Mouse (Mus musculus) right cerebral cortex, postnatal 14 days (tissue): ENCODE data around the gene Ilf2.

Experiments
- DNase-seq: peaks from one replicate; pipeline ENCODE4 v3.0.0; 2022

Ilf2 gene

GRCm38 (mm10) chr3:90464552-90465080 lies 11.3 kb upstream of the Ilf2 start:
- no peak for DNase-seq

- DNase-seq, result no peak
Observed at GRCm38 (mm10) chr3:90465081-90465685, 10.7 kb upstream of the Ilf2 start.

- no peak for DNase-seq
Observed at GRCm38 (mm10) chr3:90465686-90466310, 10.1 kb upstream of the Ilf2 start, which contains the start of gene Npr1. Gene Npr1 (minus strand): TSS chr3:90465866.

GRCm38 (mm10) chr3:90466311-90466766 lies 9.6 kb upstream of the Ilf2 start:
- DNase-seq, result peak; percentile 30

GRCm38 (mm10) chr3:90467618-90468300 lies 8.2 kb upstream of the Ilf2 start:
- DNase-seq, result no peak

GRCm38 (mm10) chr3:90472213-90472612 lies 3.7 kb upstream of the Ilf2 start:
- no peak for DNase-seq

GRCm38 (mm10) chr3:90475151-90475830 lies 635 bp upstream of the Ilf2 start:
- no peak for DNase-seq

- DNase-seq, result no peak
Observed at GRCm38 (mm10) chr3:90486998-90487397, 11.1 kb downstream of the Ilf2 start.

- no peak for DNase-seq
Observed at GRCm38 (mm10) chr3:90488576-90488975, 12.7 kb downstream of the Ilf2 start.

GRCm38 (mm10) chr3:90490696-90491256 lies 14.8 kb downstream of the Ilf2 start, which contains the start of gene Snapin:
Gene Snapin (minus strand): TSS chr3:90491033.
- DNase-seq, result peak; percentile 95

GRCm38 (mm10) chr3:90491350-90491749 lies 15.4 kb downstream of the Ilf2 start:
- DNase-seq, result no peak

- no peak for DNase-seq
Observed at GRCm38 (mm10) chr3:90493831-90494540, 18.1 kb downstream of the Ilf2 start.

GRCm38 (mm10) chr3:90495850-90496525 lies 20.1 kb downstream of the Ilf2 start:
- no peak for DNase-seq

GRCm38 (mm10) chr3:90497597-90497996 lies 21.7 kb downstream of the Ilf2 start:
- no peak for DNase-seq

- DNase-seq, result no peak
Observed at GRCm38 (mm10) chr3:90503444-90503843, 27.5 kb downstream of the Ilf2 start.

- no peak for DNase-seq
Observed at GRCm38 (mm10) chr3:90505216-90505615, 29.3 kb downstream of the Ilf2 start.

- DNase-seq, result no peak
Observed at GRCm38 (mm10) chr3:90506362-90506761, 30.4 kb downstream of the Ilf2 start.

GRCm38 (mm10) chr3:90508287-90508949 lies 32.5 kb downstream of the Ilf2 start:
- no peak for DNase-seq

- DNase-seq, result peak; percentile 100
Observed at GRCm38 (mm10) chr3:90508950-90509746, 33.2 kb downstream of the Ilf2 start, which contains the start of gene Chtop. Gene Chtop (minus strand): TSS chr3:90509498.

- DNase-seq, result no peak
Observed at GRCm38 (mm10) chr3:90509747-90510123, 33.8 kb downstream of the Ilf2 start.
